Mouse (Mus musculus) midbrain, embryonic 10.5 days (tissue): ENCODE measurements around the gene Prr14l. TPM values are rescaled to one million over a fixed set of nuclear protein-coding genes. Genes with fewer than 3 reads are reported as not detected.
"Not testable (repeated sequence)": the region's sequence is repeated elsewhere in the genome, so short reads cannot be mapped to it uniquely, and the experiment has no call there.

ENCODE experiments used
- DNase-seq: peaks from one replicate; pipeline ENCODE4 v3.0.0-alpha.2; 2017; ENCODE audit warnings: low spot score
- H3K27ac ChIP-seq: fragments of 300-500 bp; sonication (generic); replicated peaks from 2 replicates; pipeline ENCODE4 v1.5.1; 2016; ENCODE audit warnings: mild to moderate bottlenecking
- H3K27me3 ChIP-seq: fragments of 300-500 bp; sonication (generic); 2 replicates; pipeline ENCODE4 v1.6.1; 2016; ENCODE audit warnings: low read depth, mild to moderate bottlenecking; ENCODE audit not compliant: poor library complexity, severe bottlenecking
- H3K36me3 ChIP-seq: fragments of 300-500 bp; sonication (generic); 2 replicates; pipeline ENCODE4 v1.6.1; 2016; ENCODE audit warnings: mild to moderate bottlenecking, moderate library complexity
- H3K4me1 ChIP-seq: fragments of 300-500 bp; sonication (generic); 2 replicates; pipeline ENCODE4 v1.6.1; 2016
- H3K4me3 ChIP-seq: fragments of 300-500 bp; sonication (generic); 2 replicates; pipeline ENCODE4 v1.5.1; 2016; ENCODE audit warnings: mild to moderate bottlenecking, moderate library complexity
- H3K9me3 ChIP-seq: fragments of 300-500 bp; sonication (generic); replicated peaks from 2 replicates; pipeline ENCODE4 v1.6.1; 2016; ENCODE audit warnings: mild to moderate bottlenecking
- WGBS: fragments of 180-500 bp; shearing (Covaris S2); methylation state at CpG from one replicate; pipeline ENCODE4 v1.1.7; 2016; 5-methylcytosine and 5-hydroxymethylcytosine counted together
- polyA plus RNA-seq: library from polyadenylated mRNA; unstranded; fragments of >200 nt; fragmentation: Nextera tagmentation; extraction: Ambion mirVana; gene quantifications from 2 replicates; pipeline ENCODE4 v1.2.1, GENCODE M21; 2016

The Prr14l gene
- polyA plus RNA-seq, 1 experiment from 2014 or later: 14.6 TPM

GRCm38 (mm10) chr5:32742149-32742548 lies 111.9 kb downstream of the Prr14l start:
- 51% methylated on average over 9 of the region's 9 CpGs for WGBS

GRCm38 (mm10) chr5:32741377-32741776 lies 112.7 kb downstream of the Prr14l start:
- not testable (repeated sequence) for H3K27me3 ChIP-seq
- whole genome bisulfite sequencing: 70% methylated on average over 4 of the region's 4 CpGs
- peak overlapping the region; percentile 70 for H3K27ac ChIP-seq

More at GRCm38 (mm10) chr5:32742149-32742548, 111.9 kb downstream of the Prr14l start:
- no peak overlapping the region for H3K4me3 ChIP-seq
- H3K9me3 ChIP-seq: no peaks in the 10 kb centered on the region
- H3K4me1 ChIP-seq: peaks cover 39% of the 10 kb centered on the region
- H3K36me3 ChIP-seq: peaks cover 12% of the 10 kb centered on the region
- H3K27ac ChIP-seq: peak overlapping the region; percentile 70
- no peaks in the 10 kb centered on the region for H3K27me3 ChIP-seq
- DNase-seq: peak; percentile 24

GRCm38 (mm10) chr5:32740850-32741249 lies 113.2 kb downstream of the Prr14l start:
- H3K27me3 ChIP-seq, H3K27ac ChIP-seq, H3K4me3 ChIP-seq, H3K9me3 ChIP-seq, DNase-seq: not testable (repeated sequence)
- WGBS: 92% methylated on average over 8 of the region's 8 CpGs
- Histone ChIP-seq H3K4me1 (peaks cover 26% of the 10 kb centered on the region), H3K36me3 (peaks cover 23% of the 10 kb centered on the region)

More at GRCm38 (mm10) chr5:32741377-32741776, 112.7 kb downstream of the Prr14l start:
- Histone ChIP-seq H3K4me1 (peaks cover 32% of the 10 kb centered on the region), H3K36me3 (peaks cover 20% of the 10 kb centered on the region)
- DNase-seq, H3K4me3 ChIP-seq, H3K9me3 ChIP-seq: not testable (repeated sequence)

- WGBS: 89% methylated on average over 3 of the region's 3 CpGs
- Histone ChIP-seq H3K27ac (no peak overlapping the region), H3K4me3 (no peak overlapping the region), H3K4me1 (peaks cover 19% of the 10 kb centered on the region), H3K27me3 (no peaks in the 10 kb centered on the region), H3K36me3 (peaks cover 30% of the 10 kb centered on the region), H3K9me3 (no peaks in the 10 kb centered on the region)
- DNase-seq: no peak
Observed at GRCm38 (mm10) chr5:32740138-32740537, 113.9 kb downstream of the Prr14l start.

Other genes starting within 250 kb of the Prr14l start
- 28.0 and 28.5 TPM in 2 replicates for gene Yes1, start 243.1 kb downstream of the Prr14l start, polyA plus RNA-seq
- gene Pisd, start 68.6 kb downstream of the Prr14l start, polyA plus RNA-seq: 79.9 and 82.1 TPM in 2 replicates
- not detected in 2 replicates for gene Gm20671, start 27.1 kb downstream of the Prr14l start, polyA plus RNA-seq
- 30.9 and 37.1 TPM in 2 replicates for gene Depdc5, start 9.4 kb upstream of the Prr14l start, polyA plus RNA-seq
- 457 and 467 TPM in 2 replicates for gene Ywhah, start 164.6 kb upstream of the Prr14l start, polyA plus RNA-seq
- gene Slc5a1, start 250.0 kb upstream of the Prr14l start, polyA plus RNA-seq: not detected in 2 replicates